In the genomic region with DNA sequence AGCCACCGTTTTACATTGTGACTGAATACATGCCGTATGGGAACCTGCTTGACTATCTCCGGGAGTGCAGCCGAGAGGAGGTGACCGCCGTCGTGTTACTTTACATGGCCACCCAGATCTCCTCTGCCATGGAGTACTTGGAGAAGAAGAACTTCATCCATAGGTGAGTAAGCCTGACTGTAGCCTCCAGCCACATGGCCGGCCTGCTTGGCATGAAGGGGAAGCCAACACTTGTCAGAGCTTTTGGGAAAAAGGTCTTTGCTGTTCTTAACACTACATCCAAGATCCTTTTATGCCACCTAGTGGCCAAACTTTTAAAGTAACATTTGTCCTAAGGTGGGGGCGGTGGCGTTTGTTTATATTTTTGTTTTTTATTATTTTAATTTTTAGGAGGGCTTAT, we compare ENCODE assay signal across 8 mouse cellular contexts. TPM values are rescaled to one million over a fixed set of nuclear protein-coding genes. Genes with fewer than 3 reads are reported as not detected.
DNase-seq lines count a peak whose midpoint lies in the region; ATAC-seq and TF ChIP-seq lines count a peak whose summit lies in the region.

No protein-coding gene starts in this region.

- H3K79me2 ChIP-seq in liver, adult 2 months (ENCODE audit: control insufficient read depth, insufficient read depth, low read length), result no peaks in the 10 kb centered on the region

- TF ChIP-seq CTCF in liver, adult 2 months (IDR thresholded peaks at IDR 0.05; ENCODE audit: low read depth, low read length), result no peak

- peaks cover 21% of the 10 kb centered on the region for H3K36me3 ChIP-seq in liver, adult 2 months (ENCODE audit: control insufficient read depth, insufficient read depth, low read length)
- H3K36me3 ChIP-seq in liver, embryonic 11.5 days (ENCODE audit: control insufficient read depth, insufficient read depth, low read length), result peaks cover 30% of the 10 kb centered on the region
- H3K36me3 ChIP-seq in kidney, embryonic 15.5 days, result peaks cover 85% of the 10 kb centered on the region
- peaks cover 28% of the 10 kb centered on the region; the same call in 1 of the 2 replicates for H3K36me3 ChIP-seq in neural tube, embryonic 14.5 days (ENCODE audit: control insufficient read depth, insufficient read depth, low read length)

- no peaks in the 10 kb centered on the region for H3K9me3 ChIP-seq in liver, embryonic 11.5 days (ENCODE audit: control insufficient read depth, low read length)
- H3K9me3 ChIP-seq in kidney, embryonic 15.5 days (replicated peaks), result no peaks in the 10 kb centered on the region
- no peaks in the 10 kb centered on the region for H3K9me3 ChIP-seq in neural tube, embryonic 14.5 days (ENCODE audit: control insufficient read depth, low read length)

- TF ChIP-seq POLR2A in liver, adult 2 months (IDR thresholded peaks at IDR 0.05; ENCODE audit: extremely low read depth, insufficient read depth, low read length), result no peak

- no peak overlapping the region for H3K4me3 ChIP-seq in liver, adult 2 months (ENCODE audit: insufficient read depth, low read depth, low read length)
- H3K4me3 ChIP-seq in liver, embryonic 11.5 days (ENCODE audit: low read depth, low read length), result no peak overlapping the region
- no peak overlapping the region for H3K4me3 ChIP-seq in kidney, embryonic 15.5 days (replicated peaks)
- H3K4me3 ChIP-seq in neural tube, embryonic 14.5 days (ENCODE audit: low read depth, low read length), result no peak overlapping the region

- H3K27me3 ChIP-seq in liver, adult 2 months (ENCODE audit: control insufficient read depth, insufficient read depth, low read length), result no peaks in the 10 kb centered on the region
- no peaks in the 10 kb centered on the region for H3K27me3 ChIP-seq in liver, embryonic 11.5 days (replicated peaks; ENCODE audit: control insufficient read depth, insufficient read depth, low read length)
- H3K27me3 ChIP-seq in kidney, embryonic 15.5 days, result no peaks in the 10 kb centered on the region
- no peaks in the 10 kb centered on the region for H3K27me3 ChIP-seq in neural tube, embryonic 14.5 days (ENCODE audit: control insufficient read depth, insufficient read depth, low read length)

- no peaks in the 10 kb centered on the region for H3K4me1 ChIP-seq in liver, adult 2 months (ENCODE audit: control insufficient read depth, insufficient read depth, low read length)
- H3K4me1 ChIP-seq in liver, embryonic 11.5 days (replicated peaks; ENCODE audit: control insufficient read depth, insufficient read depth, low read length), result no peaks in the 10 kb centered on the region
- no peaks in the 10 kb centered on the region for H3K4me1 ChIP-seq in kidney, embryonic 15.5 days
- no peaks in the 10 kb centered on the region for H3K4me1 ChIP-seq in neural tube, embryonic 14.5 days (ENCODE audit: control insufficient read depth, insufficient read depth, low read length)

- H3K9ac ChIP-seq in liver, adult 2 months (ENCODE audit: low read depth, low read length), result no peak overlapping the region
- H3K9ac ChIP-seq in liver, embryonic 11.5 days (ENCODE audit: low read depth, low read length), result no peak overlapping the region
- no peak overlapping the region for H3K9ac ChIP-seq in kidney, embryonic 15.5 days
- H3K9ac ChIP-seq in neural tube, embryonic 14.5 days (replicated peaks; ENCODE audit: low read depth, low read length), result no peak overlapping the region

- H3K4me2 ChIP-seq in liver, embryonic 11.5 days, result no peak overlapping the region
- H3K4me2 ChIP-seq in kidney, embryonic 15.5 days, result no peak overlapping the region
- no peak overlapping the region for H3K4me2 ChIP-seq in neural tube, embryonic 14.5 days (ENCODE audit: low read depth, low read length)

- no peak; the same call in 1 of the 2 replicates for ATAC-seq in liver, embryonic 11.5 days (replicated peaks; ENCODE audit: low FRiP score)
- ATAC-seq in kidney, embryonic 15.5 days (replicated peaks; ENCODE audit: low FRiP score), result peak; percentile 40
- ATAC-seq in neural tube, embryonic 14.5 days (ENCODE audit: low read depth), result peak; percentile 49; the same call in 1 of the 2 replicates

- DNase-seq in liver, adult 2 months (ENCODE audit: extremely low read depth, low read depth, low spot score), result peak; percentile 52
- no peak for DNase-seq in liver, embryonic 11.5 days (ENCODE audit: low spot score)
- DNase-seq in R1 (ENCODE audit: low read depth, low spot score), result peak; percentile 71
- DNase-seq in embryo, embryonic 9.5 days (ENCODE audit: extremely low spot score), result peak; percentile 44
- DNase-seq in spleen, postnatal 14 days (ENCODE audit: low spot score in 2 of 2), result no peak
- DNase-seq in urinary bladder, postnatal 4 days (ENCODE audit: low spot score in 2 of 2), result no peak

- 77% methylated on average over 10 of the region's 10 CpGs for WGBS in liver, adult 2 months
- 79% methylated on average over 10 of the region's 10 CpGs for WGBS in liver, embryonic 11.5 days
- WGBS in kidney, embryonic 15.5 days, result 79% methylated on average over 10 of the region's 10 CpGs
- WGBS in neural tube, embryonic 14.5 days, result 81% methylated on average over 10 of the region's 10 CpGs

- H3K27ac ChIP-seq in liver, adult 2 months (replicated peaks; ENCODE audit: insufficient read depth, low read depth, low read length), result no peak overlapping the region
- no peak overlapping the region for H3K27ac ChIP-seq in liver, embryonic 11.5 days (ENCODE audit: low read depth, low read length)
- H3K27ac ChIP-seq in kidney, embryonic 15.5 days, result no peak overlapping the region
- no peak overlapping the region for H3K27ac ChIP-seq in neural tube, embryonic 14.5 days (ENCODE audit: low read depth, low read length)

RNA-seq across cellular contexts. Expression of gene Tor3a, which starts 41.1 kb away (rescaled TPM):
- total RNA-seq in liver, adult 2 months (2014; rRNA removed), result 3.9 and 4.6 TPM in 2 replicates
- 4.4 and 9.3 TPM in 2 replicates for polyA plus RNA-seq in liver, adult 2 months (2012; rRNA removed)
- 4.0 and 4.3 TPM in 2 replicates for polyA plus RNA-seq in liver, embryonic 11.5 days (2014; fragmentation: Nextera tagmentation; extraction: Ambion mirVana)
- polyA plus RNA-seq in kidney, embryonic 15.5 days (2015; fragmentation: Nextera tagmentation; extraction: Ambion mirVana), result 16.8 and 17.8 TPM in 2 replicates
- 1.8 and 3.2 TPM in 2 replicates for polyA plus RNA-seq in neural tube, embryonic 14.5 days (2014; fragmentation: Nextera tagmentation; extraction: Ambion mirVana)

Comparison
In these comparisons a context has a peak if more than half of its experiments do, and no peak if none do; other contexts are left out.
1. DNase-seq: peak in liver, adult 2 months (single experiment), R1 (single experiment) and embryo, embryonic 9.5 days (single experiment); none in liver, embryonic 11.5 days (single experiment), spleen, postnatal 14 days (0 of 2) and urinary bladder, postnatal 4 days (0 of 2).